17 mouse cellular contexts compared by ENCODE assay signal in genomic region chr17:27077133-27077532, GRCm38 (mm10). TPM values are rescaled to one million over a fixed set of nuclear protein-coding genes. Genes with fewer than 3 reads are reported as not detected.
A peak's percentile ranks its signal among the peaks of the same experiment; 100 is the strongest.
DNase-seq lines count a peak whose midpoint lies in the region; TF ChIP-seq lines count a peak whose summit lies in the region.
"Had no signal": no experiment of that assay in that cellular context is flagged by ENCODE, and none has a peak within 500 bp of the region (broad histone marks: within the 10 kb centered on the region; RNA-seq: fewer than 3 reads in every experiment).

No protein-coding gene starts in this region.

- no peak overlapping the region for H3K27ac ChIP-seq in layer of hippocampus, adult 2 months
- no peak overlapping the region for H3K27ac ChIP-seq in testis, adult 2 months (ENCODE audit: control insufficient read depth, insufficient read depth, low read depth, low read length)
- H3K27ac ChIP-seq in bone marrow, adult 2 months (ENCODE audit: control insufficient read depth, insufficient read depth, low read depth, low read length, poor library complexity) = no peak overlapping the region
- H3K27ac ChIP-seq: forebrain, embryonic 15.5 days; limb, embryonic 15.5 days; midbrain, embryonic 10.5 days; neural tube, embryonic 15.5 days had no signal

- no peak for TF ChIP-seq POLR2A in testis, adult 2 months (IDR thresholded peaks at IDR 0.05; ENCODE audit: control insufficient read depth, low read depth, low read length)
- no peak for TF ChIP-seq POLR2A in bone marrow, adult 2 months (IDR thresholded peaks at IDR 0.05; ENCODE audit: borderline replicate concordance, control insufficient read depth, low read depth, low read length)

- no peak overlapping the region for H3K4me3 ChIP-seq in layer of hippocampus, adult 2 months
- no peak overlapping the region for H3K4me3 ChIP-seq in testis, adult 2 months (ENCODE audit: control insufficient read depth, low read depth, low read length)
- no peak overlapping the region for H3K4me3 ChIP-seq in bone marrow, adult 2 months (replicated peaks; ENCODE audit: control insufficient read depth, low read depth, low read length)
- H3K4me3 ChIP-seq: forebrain, embryonic 15.5 days; limb, embryonic 15.5 days; midbrain, embryonic 10.5 days; neural tube, embryonic 15.5 days had no signal

- peak; percentile 48 for TF ChIP-seq CTCF in layer of hippocampus, adult 2 months (conservative IDR thresholded peaks at IDR 0.05)
- peak; percentile 53; the same call in 1 of the 2 replicates for TF ChIP-seq CTCF in testis, adult 2 months (IDR thresholded peaks at IDR 0.05; ENCODE audit: control insufficient read depth, insufficient read depth, insufficient replicate concordance, low read depth, low read length)
- TF ChIP-seq CTCF in bone marrow, adult 2 months (IDR thresholded peaks at IDR 0.05; ENCODE audit: control insufficient read depth, insufficient read depth, low read length) = peak; percentile 40; the same call in 1 of the 2 replicates

- H3K36me3 ChIP-seq in testis, adult 2 months (ENCODE audit: control insufficient read depth, insufficient read depth, low read length) = no peaks in the 10 kb centered on the region
- H3K36me3 ChIP-seq: forebrain, embryonic 15.5 days; midbrain, embryonic 10.5 days; neural tube, embryonic 15.5 days had no signal

- H3K27me3 ChIP-seq in testis, adult 2 months (ENCODE audit: control insufficient read depth, insufficient read depth, low read length) = no peaks in the 10 kb centered on the region
- H3K27me3 ChIP-seq: forebrain, embryonic 15.5 days; limb, embryonic 15.5 days; neural tube, embryonic 15.5 days had no signal

- 82% methylated on average over 7 of the region's 7 CpGs for WGBS in bone marrow, adult 2 months

- H3K4me1 ChIP-seq in testis, adult 2 months (ENCODE audit: control insufficient read depth, insufficient read depth, low read length) = no peaks in the 10 kb centered on the region; the same call in 1 of the 2 replicates
- H3K4me1 ChIP-seq in bone marrow, adult 2 months (ENCODE audit: control insufficient read depth, insufficient read depth, low read length) = no peaks in the 10 kb centered on the region; the same call in 1 of the 2 replicates
- H3K4me1 ChIP-seq: forebrain, embryonic 15.5 days; neural tube, embryonic 15.5 days had no signal

- DNase-seq in layer of hippocampus, adult 2 months (ENCODE audit: low spot score in 2 of 2) = no peak
- no peak for DNase-seq in layer of hippocampus, postnatal 14 days (ENCODE audit: low spot score in 2 of 2)
- DNase-seq in testis, postnatal 10 days (ENCODE audit: low spot score) = no peak
- no peak for DNase-seq in yolk sac, embryonic 10.5 days (ENCODE audit: low spot score)
- no peak for DNase-seq in thymus, postnatal 4 days
- DNase-seq: adrenal gland, adult 8-10 months; cerebellum, postnatal 10 days; embryo, embryonic 11 days; heart, postnatal 14 days; retina, postnatal 1 day; spleen, adult 18-20 months had no signal

RNA-seq across cellular contexts. Expression of gene Itpr3, which starts 20.0 kb away (rescaled TPM):
- 1 to 10 TPM; 2.6 to 3.6 TPM for total RNA-seq in layer of hippocampus, adult 2 months (2021)
- total RNA-seq in layer of hippocampus, postnatal 14 days (2021) = 1 to 10 TPM; 2.3 to 5.3 TPM
- 32.7 and 34.2 TPM in 2 replicates for polyA plus RNA-seq in testis, adult 2 months (2012; rRNA removed)
- 10.8 and 12.5 TPM in 2 replicates for polyA plus RNA-seq in bone marrow, adult 2 months (2011; ENCODE audit: insufficient read depth, insufficient read length, low replicate concordance, missing spikeins)

RNA-seq across cellular contexts. Expression of gene Bak1, which starts 48.3 kb away (rescaled TPM):
- total RNA-seq in layer of hippocampus, adult 2 months (2021) = 10 to 100 TPM; 12.7 to 14.3 TPM
- 10 to 100 TPM; 23.8 to 25.0 TPM for total RNA-seq in layer of hippocampus, postnatal 14 days (2021)
- 14.3 and 18.3 TPM in 2 replicates for polyA plus RNA-seq in testis, adult 2 months (2012; rRNA removed)
- 34.2 and 56.8 TPM in 2 replicates for polyA plus RNA-seq in bone marrow, adult 2 months (2011; ENCODE audit: insufficient read depth, insufficient read length, low replicate concordance, missing spikeins)

RNA-seq across cellular contexts. Expression of gene Uqcc2, which starts 56.6 kb away (rescaled TPM):
- total RNA-seq in layer of hippocampus, adult 2 months (2021) = 100 to 1,000 TPM; 182 to 220 TPM
- total RNA-seq in layer of hippocampus, postnatal 14 days (2021) = 100 to 1,000 TPM; 165 to 168 TPM
- 1,024 and 1,028 TPM in 2 replicates for polyA plus RNA-seq in testis, adult 2 months (2012; rRNA removed)
- 53.9 and 105 TPM in 2 replicates for polyA plus RNA-seq in bone marrow, adult 2 months (2011; ENCODE audit: insufficient read depth, insufficient read length, low replicate concordance, missing spikeins)
